Mouse (Mus musculus) myocyte (in vitro differentiated cells): ENCODE results near the gene Slc1a3.

Experiments used
- MYOD1 ChIP-seq, 3 experiments: IDR thresholded peaks; one replicate each; pipeline ENCODE4 v1.6.1; 2011; ENCODE audit warnings: control low read depth in 2 of 3, low read depth in 2 of 3, mild to moderate bottlenecking in 2 of 3, moderate library complexity in 1 of 3; ENCODE audit not compliant: insufficient read length in 2 of 3, control insufficient read depth in 1 of 3
- REST ChIP-seq: IDR thresholded peaks from one replicate; pipeline ENCODE4 v1.6.1; 2011; ENCODE audit warnings: mild to moderate bottlenecking, control low read depth, moderate library complexity; ENCODE audit not compliant: insufficient read depth, insufficient read length

DNA sequence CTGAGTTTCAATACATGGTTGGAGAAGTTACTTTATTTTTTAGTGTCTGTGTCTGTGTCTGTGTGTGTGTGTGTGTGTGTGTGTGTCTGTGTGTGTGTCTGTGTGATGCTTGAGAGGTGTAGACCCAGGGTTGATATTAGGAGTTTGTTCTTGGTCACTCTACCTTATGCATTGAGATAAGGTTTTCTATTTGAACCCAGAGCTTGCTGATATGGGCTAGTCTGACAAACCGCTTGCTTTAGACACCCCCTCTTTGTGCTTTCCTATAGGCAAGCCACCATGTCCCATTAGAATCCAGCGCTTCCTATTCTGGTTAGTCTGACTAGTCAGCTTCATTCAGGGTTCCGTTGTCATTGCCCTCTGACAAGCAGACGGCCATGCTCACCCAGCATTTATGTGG, 39.2 kb upstream of the Slc1a3 start:
- TF ChIP-seq REST, result no peak
- no peak for TF ChIP-seq MYOD1 (IDR thresholded peaks at IDR 0.05; ENCODE audit: control insufficient read depth in 1 of 3, insufficient read length in 2 of 3, low read depth in 2 of 3)
